9 mouse cellular contexts compared by ENCODE assay signal in the genomic region with DNA sequence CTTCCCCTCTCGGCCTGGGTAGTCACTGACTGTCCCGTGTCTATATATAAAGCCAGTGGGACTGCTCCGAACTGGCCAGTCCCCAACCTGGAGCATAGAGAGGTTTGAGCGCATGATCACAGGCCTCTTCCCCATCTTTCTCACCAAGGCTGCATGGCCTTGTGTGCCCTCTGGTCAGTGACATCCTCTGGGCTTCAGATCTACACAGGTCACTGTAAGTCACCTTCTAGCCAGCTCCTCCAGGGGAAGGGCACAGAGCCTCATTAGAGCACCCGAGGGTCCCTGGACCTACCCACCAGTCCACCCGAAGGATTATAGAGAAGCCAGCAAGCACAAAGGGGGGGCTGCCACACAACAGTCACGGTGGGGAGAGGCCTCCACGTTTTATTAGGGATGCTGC. TPM values are rescaled to one million over a fixed set of nuclear protein-coding genes. Genes with fewer than 3 reads are reported as not detected.
A peak's percentile ranks its signal among the peaks of the same experiment; 100 is the strongest.
DNase-seq lines count a peak whose midpoint lies in the region; ATAC-seq and TF ChIP-seq lines count a peak whose summit lies in the region.
"Had no signal": no experiment of that assay in that cellular context is flagged by ENCODE, and none has a peak within 500 bp of the region (broad histone marks: within the 10 kb centered on the region; RNA-seq: fewer than 3 reads in every experiment).

No protein-coding gene starts in this region.

- ATAC-seq in forebrain, embryonic 11.5 days (replicated peaks; ENCODE audit: low FRiP score) = no peak
- no peak for ATAC-seq in forebrain, embryonic 16.5 days
- ATAC-seq in liver, postnatal 0 days = no peak
- no peak for ATAC-seq in liver, embryonic 12.5 days
- no peak for ATAC-seq in heart, postnatal 0 days (ENCODE audit: insufficient read depth, low read depth)
- ATAC-seq in midbrain, embryonic 15.5 days (replicated peaks) = no peak

- peaks cover 7% of the 10 kb centered on the region; the same call in 1 of the 2 replicates for H3K4me1 ChIP-seq in forebrain, embryonic 11.5 days (replicated peaks; ENCODE audit: control insufficient read depth, insufficient read depth, low read length)
- peaks cover 9% of the 10 kb centered on the region for H3K4me1 ChIP-seq in forebrain, embryonic 16.5 days (replicated peaks; ENCODE audit: control insufficient read depth, insufficient read depth, low read length)
- H3K4me1 ChIP-seq in liver, postnatal 0 days (ENCODE audit: insufficient read depth) = peaks cover 18% of the 10 kb centered on the region
- peaks cover 29% of the 10 kb centered on the region for H3K4me1 ChIP-seq in liver, embryonic 12.5 days
- peaks cover 12% of the 10 kb centered on the region; the same call in 1 of the 2 replicates for H3K4me1 ChIP-seq in heart, postnatal 0 days (ENCODE audit: control insufficient read depth, insufficient read depth)
- peaks cover 13% of the 10 kb centered on the region for H3K4me1 ChIP-seq in midbrain, embryonic 15.5 days
- H3K4me1 ChIP-seq in thymus, adult 2 months (replicated peaks; ENCODE audit: control insufficient read depth, insufficient read depth, low read length) = peaks cover 7% of the 10 kb centered on the region

- H3K4me2 ChIP-seq in forebrain, embryonic 11.5 days (ENCODE audit: low read depth, low read length, severe bottlenecking) = no peak overlapping the region
- no peak overlapping the region for H3K4me2 ChIP-seq in forebrain, embryonic 16.5 days (ENCODE audit: low read length)
- no peak overlapping the region for H3K4me2 ChIP-seq in liver, postnatal 0 days (ENCODE audit: low read depth, low read length)
- H3K4me2 ChIP-seq in liver, embryonic 12.5 days = no peak overlapping the region
- H3K4me2 ChIP-seq in heart, postnatal 0 days (ENCODE audit: low read depth, low read length) = no peak overlapping the region
- H3K4me2 ChIP-seq in midbrain, embryonic 15.5 days = no peak overlapping the region

- no peaks in the 10 kb centered on the region for H3K36me3 ChIP-seq in forebrain, embryonic 11.5 days (ENCODE audit: control insufficient read depth, insufficient read depth, low read length)
- H3K36me3 ChIP-seq in forebrain, embryonic 16.5 days (ENCODE audit: control insufficient read depth, insufficient read depth) = peaks cover 4% of the 10 kb centered on the region; the same call in 1 of the 2 replicates
- H3K36me3 ChIP-seq in liver, postnatal 0 days (replicated peaks; ENCODE audit: insufficient read depth, low read length) = no peaks in the 10 kb centered on the region
- H3K36me3 ChIP-seq in liver, embryonic 12.5 days = peaks cover 21% of the 10 kb centered on the region
- H3K36me3 ChIP-seq in heart, postnatal 0 days (replicated peaks; ENCODE audit: control insufficient read depth, insufficient read depth, low read length) = peaks cover 33% of the 10 kb centered on the region
- H3K36me3 ChIP-seq in midbrain, embryonic 15.5 days (replicated peaks) = 0 out of 2 replicates have a peak, but pooled peaks cover 10% of the 10 kb centered on the region
- H3K36me3 ChIP-seq in thymus, adult 2 months (ENCODE audit: control insufficient read depth, insufficient read depth, low read length) = no peaks in the 10 kb centered on the region

- TF ChIP-seq POLR2A in thymus, adult 2 months (IDR thresholded peaks at IDR 0.05; ENCODE audit: control insufficient read depth, extremely low read depth, insufficient read depth, low read length, poor library complexity) = no peak

- 0 out of 2 replicates have a peak overlapping the region, but pooled peaks have one; percentile 32 for H3K27ac ChIP-seq in forebrain, embryonic 11.5 days (ENCODE audit: low read depth, low read length)
- H3K27ac ChIP-seq in forebrain, embryonic 16.5 days (ENCODE audit: low read length) = no peak overlapping the region; the same call in 1 of the 2 replicates
- 0 out of 2 replicates have a peak overlapping the region, but pooled peaks have one; percentile 57 for H3K27ac ChIP-seq in liver, postnatal 0 days (ENCODE audit: low read depth)
- H3K27ac ChIP-seq in liver, embryonic 12.5 days = no peak overlapping the region
- peak overlapping the region; percentile 91 for H3K27ac ChIP-seq in heart, postnatal 0 days (ENCODE audit: low read depth)
- peak overlapping the region; percentile 4; the same call in 1 of the 2 replicates for H3K27ac ChIP-seq in midbrain, embryonic 15.5 days
- H3K27ac ChIP-seq in thymus, adult 2 months (ENCODE audit: control insufficient read depth, insufficient read depth, low read length) = no peak overlapping the region

- no peak overlapping the region for H3K9ac ChIP-seq in forebrain, embryonic 11.5 days (ENCODE audit: low read length)
- no peak overlapping the region for H3K9ac ChIP-seq in forebrain, embryonic 16.5 days (replicated peaks; ENCODE audit: low read depth, low read length)
- H3K9ac ChIP-seq in liver, postnatal 0 days (replicated peaks) = no peak overlapping the region
- H3K9ac ChIP-seq in liver, embryonic 12.5 days = no peak overlapping the region
- H3K9ac ChIP-seq in heart, postnatal 0 days (replicated peaks; ENCODE audit: low read depth, low read length) = no peak overlapping the region
- H3K9ac ChIP-seq in midbrain, embryonic 15.5 days = no peak overlapping the region

- no peak overlapping the region for H3K4me3 ChIP-seq in forebrain, embryonic 11.5 days (ENCODE audit: low read depth, low read length)
- no peak overlapping the region for H3K4me3 ChIP-seq in forebrain, embryonic 16.5 days (replicated peaks; ENCODE audit: low read length)
- no peak overlapping the region for H3K4me3 ChIP-seq in liver, postnatal 0 days (ENCODE audit: low read depth, low read length)
- H3K4me3 ChIP-seq in liver, embryonic 12.5 days = no peak overlapping the region
- no peak overlapping the region for H3K4me3 ChIP-seq in heart, postnatal 0 days (ENCODE audit: low read depth, low read length)
- H3K4me3 ChIP-seq in midbrain, embryonic 15.5 days = no peak overlapping the region
- no peak overlapping the region for H3K4me3 ChIP-seq in thymus, adult 2 months (ENCODE audit: control insufficient read depth, insufficient read depth, low read length)

- WGBS in forebrain, embryonic 11.5 days = 91% methylated on average over 8 of the region's 8 CpGs
- WGBS in forebrain, embryonic 16.5 days = 81% methylated on average over 8 of the region's 8 CpGs
- WGBS in liver, postnatal 0 days (ENCODE audit: insufficient replicate concordance) = 73% methylated on average over 8 of the region's 8 CpGs
- 65% methylated on average over 8 of the region's 8 CpGs for WGBS in liver, embryonic 12.5 days (ENCODE audit: insufficient replicate concordance)
- 68% methylated on average over 8 of the region's 8 CpGs for WGBS in heart, postnatal 0 days
- WGBS in midbrain, embryonic 15.5 days = 82% methylated on average over 8 of the region's 8 CpGs
- WGBS in thymus, adult 2 months = 89% methylated on average over 8 of the region's 8 CpGs

- no peak for TF ChIP-seq EP300 in liver, postnatal 0 days (IDR thresholded peaks at IDR 0.05; ENCODE audit: low read depth)
- TF ChIP-seq EP300 in heart, postnatal 0 days (IDR thresholded peaks at IDR 0.05; ENCODE audit: low read depth) = no peak

- H3K27me3 ChIP-seq in forebrain, embryonic 11.5 days (ENCODE audit: control insufficient read depth, insufficient read depth, low read length) = no peaks in the 10 kb centered on the region
- no peaks in the 10 kb centered on the region for H3K27me3 ChIP-seq in forebrain, embryonic 16.5 days (replicated peaks; ENCODE audit: control insufficient read depth, insufficient read depth, low read length)
- H3K27me3 ChIP-seq in liver, postnatal 0 days (ENCODE audit: insufficient read depth, low read length) = no peaks in the 10 kb centered on the region
- H3K27me3 ChIP-seq in liver, embryonic 12.5 days (replicated peaks) = no peaks in the 10 kb centered on the region
- H3K27me3 ChIP-seq in heart, postnatal 0 days (ENCODE audit: control insufficient read depth, insufficient read depth, low read length) = no peaks in the 10 kb centered on the region
- no peaks in the 10 kb centered on the region for H3K27me3 ChIP-seq in midbrain, embryonic 15.5 days (replicated peaks)
- no peaks in the 10 kb centered on the region for H3K27me3 ChIP-seq in thymus, adult 2 months (ENCODE audit: control insufficient read depth, insufficient read depth, low read length)

- no peaks in the 10 kb centered on the region for H3K9me3 ChIP-seq in forebrain, embryonic 11.5 days (ENCODE audit: control insufficient read depth, low read length)
- no peaks in the 10 kb centered on the region for H3K9me3 ChIP-seq in forebrain, embryonic 16.5 days (ENCODE audit: control insufficient read depth, low read length)
- H3K9me3 ChIP-seq in liver, postnatal 0 days (ENCODE audit: low read length) = no peaks in the 10 kb centered on the region
- no peaks in the 10 kb centered on the region for H3K9me3 ChIP-seq in liver, embryonic 12.5 days (replicated peaks)
- H3K9me3 ChIP-seq in heart, postnatal 0 days (replicated peaks; ENCODE audit: control insufficient read depth, low read length) = no peaks in the 10 kb centered on the region
- no peaks in the 10 kb centered on the region for H3K9me3 ChIP-seq in midbrain, embryonic 15.5 days

- no peak for TF ChIP-seq CTCF in liver, postnatal 0 days (IDR thresholded peaks at IDR 0.05; ENCODE audit: low read depth)
- TF ChIP-seq CTCF in heart, postnatal 0 days (IDR thresholded peaks at IDR 0.05; ENCODE audit: low read depth) = no peak
- TF ChIP-seq CTCF in thymus, adult 2 months (IDR thresholded peaks at IDR 0.05; ENCODE audit: borderline replicate concordance, control insufficient read depth, extremely low read depth, insufficient read depth, low read length, poor library complexity) = no peak

- DNase-seq in forebrain, embryonic 11.5 days (ENCODE audit: low spot score) = no peak
- DNase-seq in liver, postnatal 0 days = no peak
- no peak for DNase-seq in heart, postnatal 0 days (ENCODE audit: low spot score)
- DNase-seq in natural killer cell, adult 2 months (ENCODE audit: low spot score in 2 of 2) = no peak
- no peak for DNase-seq in thymus, adult 2 months
- DNase-seq: cerebellum, adult 11-12 months had no signal

RNA-seq across cellular contexts. Expression of gene Tmbim6, which starts 29.0 kb away (rescaled TPM):
- polyA plus RNA-seq in forebrain, embryonic 11.5 days (2014; fragmentation: Nextera tagmentation; extraction: Ambion mirVana) = 229 and 267 TPM in 2 replicates
- polyA plus RNA-seq in forebrain, embryonic 16.5 days (2015; fragmentation: Nextera tagmentation; extraction: Ambion mirVana) = 273 and 295 TPM in 2 replicates
- polyA plus RNA-seq in liver, postnatal 0 days (2015; fragmentation: Nextera tagmentation; extraction: Ambion mirVana) = 566 and 586 TPM in 2 replicates
- polyA plus RNA-seq in liver, embryonic 12.5 days (2016; fragmentation: Nextera tagmentation; extraction: Ambion mirVana) = 199 and 201 TPM in 2 replicates
- 190 and 225 TPM in 2 replicates for total RNA-seq in heart, postnatal 0 days (2014; rRNA removed; ENCODE audit: low replicate concordance)
- 188 and 200 TPM in 2 replicates for polyA plus RNA-seq in heart, postnatal 0 days (2015; fragmentation: Nextera tagmentation; extraction: Ambion mirVana)
- 276 and 282 TPM in 2 replicates for polyA plus RNA-seq in midbrain, embryonic 15.5 days (2015; fragmentation: Nextera tagmentation; extraction: Ambion mirVana)
- 723 and 818 TPM in 2 replicates for polyA plus RNA-seq in thymus, adult 2 months (2012; rRNA removed)

RNA-seq across cellular contexts. Expression of gene Nckap5l, which starts 35.9 kb away (rescaled TPM):
- 12.0 and 12.2 TPM in 2 replicates for polyA plus RNA-seq in forebrain, embryonic 11.5 days (2014; fragmentation: Nextera tagmentation; extraction: Ambion mirVana)
- 12.5 and 12.7 TPM in 2 replicates for polyA plus RNA-seq in forebrain, embryonic 16.5 days (2015; fragmentation: Nextera tagmentation; extraction: Ambion mirVana)
- polyA plus RNA-seq in liver, postnatal 0 days (2015; fragmentation: Nextera tagmentation; extraction: Ambion mirVana) = 0.49 and 0.53 TPM in 2 replicates
- polyA plus RNA-seq in liver, embryonic 12.5 days (2016; fragmentation: Nextera tagmentation; extraction: Ambion mirVana) = 2.3 and 2.6 TPM in 2 replicates
- 7.5 and 35.0 TPM in 2 replicates for total RNA-seq in heart, postnatal 0 days (2014; rRNA removed; ENCODE audit: low replicate concordance)
- 3.7 and 5.0 TPM in 2 replicates for polyA plus RNA-seq in heart, postnatal 0 days (2015; fragmentation: Nextera tagmentation; extraction: Ambion mirVana)
- polyA plus RNA-seq in midbrain, embryonic 15.5 days (2015; fragmentation: Nextera tagmentation; extraction: Ambion mirVana) = 13.4 and 15.6 TPM in 2 replicates
- 48.1 and 48.6 TPM in 2 replicates for polyA plus RNA-seq in thymus, adult 2 months (2012; rRNA removed)

RNA-seq across cellular contexts. Expression of gene Fmnl3, which starts 51.4 kb away (rescaled TPM):
- 14.3 and 17.0 TPM in 2 replicates for polyA plus RNA-seq in forebrain, embryonic 11.5 days (2014; fragmentation: Nextera tagmentation; extraction: Ambion mirVana)
- 8.7 and 10.3 TPM in 2 replicates for polyA plus RNA-seq in forebrain, embryonic 16.5 days (2015; fragmentation: Nextera tagmentation; extraction: Ambion mirVana)
- 2.2 and 2.4 TPM in 2 replicates for polyA plus RNA-seq in liver, postnatal 0 days (2015; fragmentation: Nextera tagmentation; extraction: Ambion mirVana)
- 7.4 and 8.6 TPM in 2 replicates for polyA plus RNA-seq in liver, embryonic 12.5 days (2016; fragmentation: Nextera tagmentation; extraction: Ambion mirVana)
- total RNA-seq in heart, postnatal 0 days (2014; rRNA removed; ENCODE audit: low replicate concordance) = 18.2 and 21.6 TPM in 2 replicates
- 10.1 and 12.1 TPM in 2 replicates for polyA plus RNA-seq in heart, postnatal 0 days (2015; fragmentation: Nextera tagmentation; extraction: Ambion mirVana)
- polyA plus RNA-seq in midbrain, embryonic 15.5 days (2015; fragmentation: Nextera tagmentation; extraction: Ambion mirVana) = 9.1 and 10.0 TPM in 2 replicates
- polyA plus RNA-seq in thymus, adult 2 months (2012; rRNA removed) = 55.5 and 59.6 TPM in 2 replicates

RNA-seq across cellular contexts. Expression of gene Bcdin3d, which starts 52.9 kb away (rescaled TPM):
- polyA plus RNA-seq in forebrain, embryonic 11.5 days (2014; fragmentation: Nextera tagmentation; extraction: Ambion mirVana) = 20.0 and 21.5 TPM in 2 replicates
- polyA plus RNA-seq in forebrain, embryonic 16.5 days (2015; fragmentation: Nextera tagmentation; extraction: Ambion mirVana) = 23.5 and 24.4 TPM in 2 replicates
- polyA plus RNA-seq in liver, postnatal 0 days (2015; fragmentation: Nextera tagmentation; extraction: Ambion mirVana) = 4.7 and 4.9 TPM in 2 replicates
- 7.9 TPM in 2 replicates for polyA plus RNA-seq in liver, embryonic 12.5 days (2016; fragmentation: Nextera tagmentation; extraction: Ambion mirVana)
- total RNA-seq in heart, postnatal 0 days (2014; rRNA removed; ENCODE audit: low replicate concordance) = 3.5 and 11.0 TPM in 2 replicates
- polyA plus RNA-seq in heart, postnatal 0 days (2015; fragmentation: Nextera tagmentation; extraction: Ambion mirVana) = 12.5 and 13.1 TPM in 2 replicates
- 21.5 and 23.0 TPM in 2 replicates for polyA plus RNA-seq in midbrain, embryonic 15.5 days (2015; fragmentation: Nextera tagmentation; extraction: Ambion mirVana)
- polyA plus RNA-seq in thymus, adult 2 months (2012; rRNA removed) = 12.4 and 13.7 TPM in 2 replicates

Comparison
In these comparisons a context has a peak if more than half of its experiments do, and no peak if none do; other contexts are left out.
1. H3K27ac ChIP-seq: peak in forebrain, embryonic 11.5 days (single experiment), liver, postnatal 0 days (single experiment), heart, postnatal 0 days (single experiment) and midbrain, embryonic 15.5 days (single experiment); none in forebrain, embryonic 16.5 days (single experiment), liver, embryonic 12.5 days (single experiment) and thymus, adult 2 months (single experiment).